Mouse (Mus musculus) MEL (cell line): Measurements from ENCODE around the gene Gm49325. TPM values are rescaled to one million over a fixed set of nuclear protein-coding genes. Genes with fewer than 3 reads are reported as not detected.

Experiments
- DNase-seq: peaks from one replicate; pipeline ENCODE4 v3.0.0; 2011; ENCODE audit warnings: low read depth, low spot score
- H3K27ac ChIP-seq: 2 replicates; pipeline ENCODE4 v1.5.1; 2012; ENCODE audit warnings: low read depth, mild to moderate bottlenecking, control low read depth, low read length, moderate library complexity; ENCODE audit not compliant: control insufficient read depth
- H3K27me3 ChIP-seq, 2 experiments: fragments of 150-350 bp in 1 of 2; sonication (generic) in 1 of 2; 2 replicates each; pipeline ENCODE4 v1.6.1; 2012; ENCODE audit warnings: low read length in 2 of 2, mild to moderate bottlenecking in 2 of 2, improper control_type of control experiment in 1 of 2, moderate library complexity in 1 of 2; ENCODE audit not compliant: insufficient read depth in 2 of 2, control insufficient read depth in 1 of 2
- H3K36me3 ChIP-seq, 2 experiments: 2 replicates each; pipeline ENCODE4 v1.6.1; 2012 to 2014; ENCODE audit warnings: low read length in 2 of 2, improper control_type of control experiment in 1 of 2, inconsistent platforms in 1 of 2, mild to moderate bottlenecking in 1 of 2; ENCODE audit not compliant: insufficient read depth in 2 of 2, control insufficient read depth in 1 of 2
- H3K4me1 ChIP-seq, 2 experiments: fragments of 150-350 bp in 1 of 2; sonication (generic) in 1 of 2; 2 replicates each; pipeline ENCODE4 v1.6.1; 2012; ENCODE audit warnings: low read length in 2 of 2, improper control_type of control experiment in 1 of 2, mild to moderate bottlenecking in 1 of 2; ENCODE audit not compliant: insufficient read depth in 2 of 2, control insufficient read depth in 1 of 2
- H3K4me3 ChIP-seq, 2 experiments: fragments of 150-350 bp in 1 of 2; sonication (generic) in 1 of 2; 2 replicates each; pipeline ENCODE4 v1.5.1; 2012; ENCODE audit warnings: low read depth in 2 of 2, low read length in 2 of 2, mild to moderate bottlenecking in 2 of 2, moderate library complexity in 2 of 2, control low read depth in 1 of 2, improper control_type of control experiment in 1 of 2; ENCODE audit not compliant: control insufficient read depth in 1 of 2, insufficient read depth in 1 of 2
- H3K79me2 ChIP-seq: 2 replicates; pipeline ENCODE4 v1.6.1; 2012; ENCODE audit warnings: mild to moderate bottlenecking, low read length, moderate library complexity; ENCODE audit not compliant: control insufficient read depth, poor library complexity, insufficient read depth
- H3K9ac ChIP-seq: 2 replicates; pipeline ENCODE4 v1.6.1; 2012; ENCODE audit warnings: low read depth, mild to moderate bottlenecking, control low read depth, low read length, moderate library complexity; ENCODE audit not compliant: control insufficient read depth, poor library complexity, severe bottlenecking
- H3K9me3 ChIP-seq: fragments of 150-350 bp; sonication (generic); replicated peaks from 2 replicates; pipeline ENCODE4 v1.6.1; 2012; ENCODE audit warnings: mild to moderate bottlenecking, low read length, improper control_type of control experiment, moderate library complexity; ENCODE audit not compliant: insufficient read depth
- CHD2 ChIP-seq: IDR thresholded peaks from 2 replicates; pipeline ENCODE4 v1.6.1; 2011; ENCODE audit warnings: low read length, improper control_type of control experiment
- CTCF ChIP-seq, 3 experiments: IDR thresholded peaks in 2 of 3; conservative IDR thresholded peaks in 1 of 3; 2 replicates each; pipeline ENCODE4 v1.5.1; 2011 to 2012; ENCODE audit warnings: low read length in 3 of 3, low read depth in 2 of 3, mild to moderate bottlenecking in 2 of 3, improper control_type of control experiment in 1 of 3, inconsistent platforms in 1 of 3, mixed read lengths in 1 of 3, moderate library complexity in 1 of 3; ENCODE audit not compliant: control insufficient read depth in 1 of 3, insufficient read depth in 1 of 3, poor library complexity in 1 of 3, severe bottlenecking in 1 of 3
- E2F4 ChIP-seq: IDR thresholded peaks from 2 replicates; pipeline ENCODE4 v1.6.1; 2011; ENCODE audit warnings: low read depth, low read length, improper control_type of control experiment, borderline replicate concordance
- ELF1 ChIP-seq: IDR thresholded peaks from 2 replicates; pipeline ENCODE4 v1.6.1; 2014; ENCODE audit warnings: low read depth, mild to moderate bottlenecking, inconsistent platforms, low read length, improper control_type of control experiment, moderate library complexity
- EP300 ChIP-seq, 2 experiments: IDR thresholded peaks; 2 replicates each; pipeline ENCODE4 v1.6.1; 2011; ENCODE audit warnings: improper control_type of control experiment in 2 of 2, low read length in 2 of 2, low read depth in 1 of 2, mild to moderate bottlenecking in 1 of 2
- ETS1 ChIP-seq: IDR thresholded peaks from 2 replicates; pipeline ENCODE4 v1.6.1; 2012; ENCODE audit warnings: low read depth, mild to moderate bottlenecking, inconsistent platforms, low read length, improper control_type of control experiment, moderate library complexity
- GABPA ChIP-seq: IDR thresholded peaks from 2 replicates; pipeline ENCODE4 v1.6.1; 2012; ENCODE audit warnings: low read depth, mild to moderate bottlenecking, inconsistent platforms, low read length, improper control_type of control experiment, moderate library complexity
- GATA1 ChIP-seq: IDR thresholded peaks from 2 replicates; pipeline ENCODE4 v1.6.1; 2011; ENCODE audit warnings: low read depth, low read length, improper control_type of control experiment
- HCFC1 ChIP-seq: IDR thresholded peaks from 2 replicates; pipeline ENCODE4 v1.6.1; 2012; ENCODE audit warnings: low read depth, mild to moderate bottlenecking, inconsistent platforms, low read length, improper control_type of control experiment, moderate library complexity
- JUND ChIP-seq: IDR thresholded peaks from 2 replicates; pipeline ENCODE4 v1.6.1; 2011; ENCODE audit warnings: low read depth, mild to moderate bottlenecking, improper control_type of control experiment, low read length
- KAT2A ChIP-seq: conservative IDR thresholded peaks from 2 replicates; pipeline ENCODE4 v1.6.1; 2012; ENCODE audit warnings: low read depth, low read length, improper control_type of control experiment, inconsistent platforms
- MAFK ChIP-seq: IDR thresholded peaks from 2 replicates; pipeline ENCODE4 v1.6.1; 2011; ENCODE audit warnings: low read depth, mild to moderate bottlenecking, low read length, improper control_type of control experiment, borderline replicate concordance
- MAX ChIP-seq: IDR thresholded peaks from 2 replicates; pipeline ENCODE4 v1.6.1; 2011; ENCODE audit warnings: low read length, improper control_type of control experiment
- MEF2A ChIP-seq: IDR thresholded peaks from 2 replicates; pipeline ENCODE4 v1.6.1; 2014; ENCODE audit warnings: low read depth, mild to moderate bottlenecking, inconsistent platforms, low read length, improper control_type of control experiment; ENCODE audit not compliant: poor library complexity, insufficient replicate concordance, severe bottlenecking; ENCODE audit errors: extremely low read depth
- MXI1 ChIP-seq: IDR thresholded peaks from 2 replicates; pipeline ENCODE4 v1.6.1; 2011; ENCODE audit warnings: mild to moderate bottlenecking, low read depth, low read length, improper control_type of control experiment
- MYB ChIP-seq: IDR thresholded peaks from 2 replicates; pipeline ENCODE4 v1.6.1; 2011; ENCODE audit warnings: mild to moderate bottlenecking, low read depth, low read length, improper control_type of control experiment
- MYC ChIP-seq: IDR thresholded peaks from 2 replicates; pipeline ENCODE4 v1.6.1; 2011; ENCODE audit warnings: low read depth, mild to moderate bottlenecking, low read length, improper control_type of control experiment, moderate library complexity
- NELFE ChIP-seq: IDR thresholded peaks from 2 replicates; pipeline ENCODE4 v1.6.1; 2011; ENCODE audit warnings: low read depth, low read length, improper control_type of control experiment
- NRF1 ChIP-seq: IDR thresholded peaks from 2 replicates; pipeline ENCODE4 v1.6.1; 2014; ENCODE audit warnings: low read depth, mild to moderate bottlenecking, inconsistent platforms, low read length, improper control_type of control experiment, moderate library complexity; ENCODE audit not compliant: poor library complexity, insufficient read depth, severe bottlenecking
- POLR2AphosphoS2 ChIP-seq: IDR thresholded peaks from 2 replicates; pipeline ENCODE4 v1.6.1; 2011; ENCODE audit warnings: low read length, improper control_type of control experiment
- RAD21 ChIP-seq: IDR thresholded peaks from 2 replicates; pipeline ENCODE4 v1.6.1; 2011; ENCODE audit warnings: mild to moderate bottlenecking, low read depth, low read length, improper control_type of control experiment
- RCOR1 ChIP-seq: IDR thresholded peaks from 2 replicates; pipeline ENCODE4 v1.6.1; 2012; ENCODE audit warnings: low read depth, mild to moderate bottlenecking, inconsistent platforms, low read length, improper control_type of control experiment
- SIN3A ChIP-seq: IDR thresholded peaks from 2 replicates; pipeline ENCODE4 v1.6.1; 2012; ENCODE audit warnings: low read length, improper control_type of control experiment, inconsistent platforms
- TAL1 ChIP-seq: IDR thresholded peaks from 2 replicates; pipeline ENCODE4 v1.6.1; 2012; ENCODE audit warnings: mild to moderate bottlenecking, inconsistent platforms, low read length, moderate library complexity, mixed read lengths
- TBP ChIP-seq: IDR thresholded peaks from 2 replicates; pipeline ENCODE4 v1.8.0; 2011; ENCODE audit warnings: low read depth, low read length, improper control_type of control experiment
- TCF12 ChIP-seq: IDR thresholded peaks from 2 replicates; pipeline ENCODE4 v1.6.1; 2014; ENCODE audit warnings: low read depth, mild to moderate bottlenecking, inconsistent platforms, low read length, improper control_type of control experiment, moderate library complexity
- UBTF ChIP-seq: IDR thresholded peaks from 2 replicates; pipeline ENCODE4 v1.6.1; 2012; ENCODE audit warnings: low read depth, mild to moderate bottlenecking, inconsistent platforms, low read length, improper control_type of control experiment, moderate library complexity, borderline replicate concordance; ENCODE audit not compliant: insufficient read depth
- USF1 ChIP-seq: IDR thresholded peaks from 2 replicates; pipeline ENCODE4 v1.6.1; 2014; ENCODE audit warnings: low read depth, mild to moderate bottlenecking, inconsistent platforms, low read length, improper control_type of control experiment, moderate library complexity
- USF2 ChIP-seq, 2 experiments: IDR thresholded peaks; 2 replicates each; pipeline ENCODE4 v1.6.1; 2011 to 2012; ENCODE audit warnings: improper control_type of control experiment in 2 of 2, low read length in 2 of 2, borderline replicate concordance in 1 of 2, inconsistent platforms in 1 of 2, low read depth in 1 of 2, mild to moderate bottlenecking in 1 of 2; ENCODE audit not compliant: insufficient read depth in 1 of 2
- ZKSCAN1 ChIP-seq: IDR thresholded peaks from 2 replicates; pipeline ENCODE4 v1.6.1; 2012; ENCODE audit warnings: low read depth, mild to moderate bottlenecking, inconsistent platforms, low read length, improper control_type of control experiment, moderate library complexity
- ZMIZ1 ChIP-seq: IDR thresholded peaks from 2 replicates; pipeline ENCODE4 v1.6.1; 2012; ENCODE audit warnings: low read depth, mild to moderate bottlenecking, inconsistent platforms, low read length, improper control_type of control experiment, moderate library complexity
- ZNF384 ChIP-seq: IDR thresholded peaks from 2 replicates; pipeline ENCODE4 v1.6.1; 2012; ENCODE audit warnings: low read depth, mild to moderate bottlenecking, inconsistent platforms, low read length, improper control_type of control experiment
- polyA plus RNA-seq, 2 experiments: library from polyadenylated mRNA; stranded (reverse) in 1 of 2; unstranded in 1 of 2; fragments of >175 nt in 1 of 2; fragments of >200 nt in 1 of 2; gene quantifications; 2 replicates each; pipeline versions ENCODE4 v1.2.1 to v1.2.4; 2012; ENCODE audit warnings: low replicate concordance in 2 of 2, low read depth in 1 of 2; ENCODE audit not compliant: insufficient read length in 2 of 2, insufficient read depth in 1 of 2, missing spikeins in 1 of 2
- total RNA-seq: library from RNA; depleted of rRNA; stranded (reverse); fragments of 300-350 nt; gene quantifications from 2 replicates; pipeline ENCODE4 v1.2.3, GENCODE M21; 2012

Gm49325 gene
- total and polyA plus RNA-seq, 3 experiments, result 1.0 to 3.7 TPM; not detected in 1

DNA sequence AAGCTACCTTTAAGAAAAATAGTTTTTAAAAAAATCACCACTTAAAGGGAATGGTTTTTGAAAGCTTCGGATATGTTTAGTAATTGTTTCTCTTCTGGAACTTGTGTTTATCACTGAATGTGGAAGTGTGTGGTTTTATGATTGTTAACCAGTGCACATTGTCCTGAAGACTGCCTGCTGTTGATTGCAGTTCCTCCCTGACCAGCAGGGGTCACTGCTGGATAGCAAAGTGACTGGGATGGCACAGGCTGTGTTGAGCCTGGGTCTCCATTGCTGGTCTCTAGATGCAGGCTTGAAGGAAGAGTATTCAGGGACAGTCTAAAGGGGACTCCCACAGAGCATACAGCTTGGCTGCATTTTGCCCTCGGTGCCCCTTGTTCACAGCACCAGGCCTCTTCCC, 21.5 kb downstream of the Gm49325 start (continued):
- TF ChIP-seq TBP, result no peak
- no peak for TF ChIP-seq MAFK
- no peak for TF ChIP-seq JUND
- TF ChIP-seq HCFC1, result no peak
- TF ChIP-seq POLR2AphosphoS2, result no peak
- peak; percentile 19 to 52; a peak in 2 of 4 replicates for TF ChIP-seq EP300 (IDR thresholded peaks at IDR 0.05; ENCODE audit: low read depth in 1 of 2, low read length in 2 of 2)
- TF ChIP-seq CHD2, result no peak
- 0 out of 2 replicates have a peak, but pooled peaks have one; percentile 21 for TF ChIP-seq TAL1
- TF ChIP-seq USF2 (IDR thresholded peaks at IDR 0.05; ENCODE audit: borderline replicate concordance in 1 of 2, insufficient read depth in 1 of 2, low read depth in 1 of 2, low read length in 2 of 2), result no peak
- peak; percentile 51 for TF ChIP-seq GATA1
- TF ChIP-seq ELF1, result no peak
- TF ChIP-seq RAD21, result peak; percentile 88
- TF ChIP-seq KAT2A, result no peak
- no peak for TF ChIP-seq MYB
- TF ChIP-seq SIN3A, result peak; percentile 75
- peak; percentile 56; the same call in 1 of the 2 replicates for TF ChIP-seq RCOR1
- no peak for TF ChIP-seq E2F4
- peak; percentile 58 for TF ChIP-seq MXI1
- no peak for TF ChIP-seq ZKSCAN1
- no peak; the same call in 1 of the 2 replicates for TF ChIP-seq ETS1
- no peak for TF ChIP-seq NRF1

DNA sequence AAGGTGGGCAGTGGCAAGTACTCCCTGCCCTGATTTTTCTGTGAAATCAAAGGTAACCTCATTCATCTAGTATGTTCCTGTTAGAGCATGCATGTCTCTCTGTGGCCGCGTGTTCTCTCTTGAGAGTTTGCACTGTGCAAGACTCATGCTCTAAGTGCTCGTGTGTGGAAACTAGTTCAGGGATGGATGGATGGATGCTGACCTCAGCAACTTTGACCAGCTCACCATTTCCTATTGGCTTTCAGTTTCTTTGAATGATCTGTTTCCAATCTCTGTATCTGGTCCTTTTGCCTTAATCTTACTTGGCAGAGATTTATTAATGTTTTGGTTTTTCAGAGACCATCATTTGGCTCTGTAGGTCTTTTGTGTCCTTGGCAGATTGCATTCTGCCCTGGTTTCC, 23.2 kb downstream of the Gm49325 start:
- TF ChIP-seq USF1 (no peak), MAX (no peak), GATA1 (no peak), ZMIZ1 (no peak), POLR2AphosphoS2 (no peak), MEF2A (no peak), ZNF384 (no peak), MYC (no peak), GABPA (no peak), MXI1 (no peak), MYB (no peak), UBTF (no peak), TCF12 (no peak), CTCF (IDR thresholded peaks at IDR 0.05 in 2 of 3, conservative IDR thresholded peaks at IDR 0.05 in 1 of 3; ENCODE audit: control insufficient read depth in 1 of 3, insufficient read depth in 1 of 3, low read depth in 2 of 3, low read length in 3 of 3, poor library complexity in 1 of 3, severe bottlenecking in 1 of 3) (no peak), ZKSCAN1 (no peak), MAFK (no peak), EP300 (IDR thresholded peaks at IDR 0.05; ENCODE audit: low read depth in 1 of 2, low read length in 2 of 2) (no peak), NELFE (no peak)
- Histone ChIP-seq H3K27ac (no peak overlapping the region), H3K9ac (no peak overlapping the region), H3K79me2 (peaks cover 47% of the 10 kb centered on the region), H3K27me3 (no peaks in the 10 kb centered on the region), H3K4me1 (peaks cover 0 to 3% of the 10 kb centered on the region in 2 experiments; a peak in 2 of 4 replicates), H3K9me3 (no peaks in the 10 kb centered on the region), H3K36me3 (peaks cover 3 to 15% of the 10 kb centered on the region in 2 experiments; a peak in 3 of 4 replicates), H3K4me3 (no peak overlapping the region)
- no peak for DNase-seq
